Mouse (Mus musculus) CD4-positive, CD25-positive, alpha-beta regulatory T cell, adult 4 months (primary cell): Measurements from ENCODE around the gene Gstcd. TPM values are rescaled to one million over a fixed set of nuclear protein-coding genes. Genes with fewer than 3 reads are reported as not detected.

ENCODE experiments used
- ATAC-seq: one replicate; pipeline ENCODE4 v1.8.0; 2017
- polyA plus RNA-seq, 2 experiments: library from polyadenylated mRNA; unstranded; fragments of 100-300 nt; shearing (Covaris generic); gene quantifications; one replicate each; pipeline ENCODE4 v1.2.1; 2017

The Gstcd gene
- polyA plus RNA-seq, 2 experiments from 2014 or later = 2.1 to 3.8 TPM

DNA sequence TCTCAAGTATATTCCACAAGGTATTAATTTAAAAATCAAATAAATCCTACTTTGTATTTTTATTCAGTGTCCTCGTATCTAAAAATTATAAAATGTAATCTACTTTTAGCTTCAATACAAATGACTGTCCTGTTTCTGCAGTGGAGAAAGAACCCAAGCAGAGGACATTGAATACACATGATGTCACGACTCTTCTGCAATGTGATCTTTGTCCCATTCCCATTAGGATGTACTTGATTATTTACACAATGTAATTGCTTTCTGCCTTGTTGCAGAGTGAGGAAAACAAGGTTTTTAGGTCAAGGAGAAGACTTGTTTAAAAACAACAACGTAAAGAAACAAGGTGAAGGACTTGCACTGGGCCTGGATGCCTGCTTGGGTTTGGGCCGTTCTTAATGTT lies 84.6 kb downstream of the Gstcd start:
- no peak for ATAC-seq

DNA sequence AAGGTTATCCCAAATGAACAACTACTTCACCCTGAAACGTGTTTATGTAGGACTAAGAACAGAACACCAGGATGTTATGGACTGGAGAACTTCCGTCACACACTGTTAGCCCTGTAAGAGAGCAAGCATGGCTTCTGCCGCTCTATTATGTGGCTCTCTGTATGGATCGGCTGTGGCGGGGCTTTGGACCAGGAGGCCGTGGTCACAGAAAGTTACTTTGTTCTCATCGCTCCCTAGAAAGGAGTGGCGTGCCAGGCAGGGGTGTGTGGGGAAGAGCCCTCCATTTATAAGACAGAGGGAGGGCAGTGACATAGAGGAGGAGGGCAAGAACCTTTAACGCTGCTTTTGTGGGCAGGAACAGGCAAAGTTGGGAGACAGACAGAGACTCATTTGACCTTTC lies 95.5 kb downstream of the Gstcd start:
- ATAC-seq = no peak

DNA sequence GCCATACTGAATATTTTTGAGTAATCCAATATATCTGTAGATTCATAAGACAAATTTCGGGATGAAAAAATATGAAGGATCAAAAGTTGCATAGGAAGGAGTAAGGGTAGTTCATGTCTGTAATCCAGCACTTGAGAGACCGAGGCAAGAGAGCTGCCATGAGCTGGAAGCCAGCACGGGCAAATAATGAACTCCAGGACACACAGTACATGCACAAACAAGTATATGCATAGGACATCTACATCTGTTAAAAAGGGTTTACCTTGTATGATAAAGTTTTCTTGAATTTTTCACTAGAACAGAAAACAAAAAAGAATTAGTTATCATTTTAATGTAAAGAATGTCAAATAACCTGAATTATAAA lies 95.9 kb downstream of the Gstcd start:
- ATAC-seq = no peak

DNA sequence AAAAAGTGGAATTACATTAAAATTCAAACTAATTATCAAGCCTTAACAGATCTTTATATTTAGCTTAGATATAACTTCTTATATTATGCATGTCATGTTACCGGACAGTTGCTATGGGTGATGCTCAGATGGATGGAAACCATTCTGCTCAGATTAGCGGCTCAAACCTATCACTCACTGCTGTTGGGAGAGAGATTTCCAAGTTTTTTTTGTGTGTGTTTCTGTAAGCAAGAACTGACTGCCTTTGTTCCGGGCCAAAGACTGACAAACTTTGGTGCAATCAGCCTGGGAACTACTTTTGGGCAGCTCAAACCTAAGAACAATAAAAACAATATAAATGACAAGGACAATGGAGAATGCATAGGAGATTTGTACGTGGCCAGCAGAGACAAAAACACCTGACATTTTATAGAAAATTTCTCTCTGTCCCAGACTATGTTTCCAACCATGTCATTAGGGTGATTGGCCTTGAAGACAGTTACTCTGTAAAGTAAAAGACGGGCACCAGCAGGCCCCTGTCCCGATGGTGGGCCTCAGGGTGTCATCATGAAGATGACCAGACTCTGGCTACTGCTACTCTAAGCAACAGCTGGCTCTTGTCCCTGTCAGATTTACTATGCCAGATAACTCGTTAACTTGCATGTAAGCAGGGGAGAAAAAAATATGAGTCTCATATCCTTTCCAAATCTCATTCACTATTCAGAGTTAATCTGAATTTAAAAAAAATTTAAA lies 96.5 kb downstream of the Gstcd start:
- no peak for ATAC-seq

DNA sequence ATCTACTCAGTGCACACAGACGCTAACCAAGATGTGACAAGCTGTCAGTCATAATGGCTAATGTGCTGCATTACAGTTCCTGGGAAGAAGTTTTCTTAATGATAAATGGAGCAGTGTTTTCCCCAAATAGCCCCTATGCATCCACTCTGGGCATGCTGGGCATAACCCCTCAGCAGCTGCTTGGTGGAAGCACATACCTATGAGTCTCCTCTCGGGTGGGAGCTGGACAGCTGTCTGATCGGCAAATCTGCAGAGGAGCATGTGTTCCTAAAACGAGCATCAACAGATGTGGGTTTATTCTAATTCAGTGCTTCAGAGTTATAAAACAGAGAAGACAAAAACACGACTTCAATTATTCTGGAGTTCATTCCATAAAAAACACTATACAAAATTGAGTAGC lies 105.6 kb downstream of the Gstcd start:
- ATAC-seq = no peak

DNA sequence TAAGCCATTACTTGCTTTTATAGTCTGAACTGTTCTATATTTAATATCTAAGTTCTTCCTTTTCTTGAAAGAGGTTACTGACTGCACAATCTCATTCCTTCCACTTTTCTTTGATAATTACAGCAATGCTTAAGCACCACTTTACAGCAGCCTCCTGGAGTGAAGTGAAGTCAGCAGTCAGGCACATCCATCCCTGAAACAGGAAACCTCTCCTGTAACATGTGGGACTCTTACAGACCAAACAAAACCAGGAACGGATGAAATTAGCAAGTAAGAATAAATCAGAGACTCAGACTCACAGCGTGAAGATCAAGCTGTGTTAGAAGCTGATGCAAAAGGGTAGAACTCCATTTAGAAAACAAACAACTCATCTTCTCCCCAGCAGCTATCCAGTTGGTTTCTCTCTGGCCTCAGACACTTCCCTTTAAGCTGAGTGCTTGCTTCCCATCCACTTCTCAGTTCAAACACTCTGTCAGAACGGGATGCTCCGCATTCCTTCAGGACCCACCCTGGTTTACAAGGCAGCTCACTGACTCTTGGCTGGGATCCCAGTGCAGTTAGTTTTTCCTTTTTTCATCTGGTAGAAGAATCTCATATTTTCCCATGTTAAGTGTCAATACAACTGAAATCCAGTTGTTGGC lies 107.9 kb downstream of the Gstcd start:
- ATAC-seq = no peak

DNA sequence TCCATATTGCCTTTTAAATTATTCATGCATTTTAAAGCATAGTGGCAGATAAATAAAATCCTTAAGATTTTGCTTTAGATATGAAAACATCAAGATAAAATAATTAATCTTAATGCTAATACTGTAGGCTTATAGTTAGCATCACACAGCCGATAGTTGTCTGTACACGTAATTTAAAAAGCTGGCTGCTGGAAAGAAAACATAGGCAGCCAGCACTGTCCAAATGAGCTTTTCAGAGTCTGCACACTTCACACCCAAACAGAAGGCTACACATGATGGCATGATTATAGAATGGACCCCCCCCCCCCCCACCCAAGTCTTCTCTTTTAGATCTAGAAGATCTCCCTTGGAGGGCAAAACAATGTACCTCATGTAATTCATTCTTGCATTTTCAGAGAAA lies 109.9 kb downstream of the Gstcd start:
- ATAC-seq = no peak

DNA sequence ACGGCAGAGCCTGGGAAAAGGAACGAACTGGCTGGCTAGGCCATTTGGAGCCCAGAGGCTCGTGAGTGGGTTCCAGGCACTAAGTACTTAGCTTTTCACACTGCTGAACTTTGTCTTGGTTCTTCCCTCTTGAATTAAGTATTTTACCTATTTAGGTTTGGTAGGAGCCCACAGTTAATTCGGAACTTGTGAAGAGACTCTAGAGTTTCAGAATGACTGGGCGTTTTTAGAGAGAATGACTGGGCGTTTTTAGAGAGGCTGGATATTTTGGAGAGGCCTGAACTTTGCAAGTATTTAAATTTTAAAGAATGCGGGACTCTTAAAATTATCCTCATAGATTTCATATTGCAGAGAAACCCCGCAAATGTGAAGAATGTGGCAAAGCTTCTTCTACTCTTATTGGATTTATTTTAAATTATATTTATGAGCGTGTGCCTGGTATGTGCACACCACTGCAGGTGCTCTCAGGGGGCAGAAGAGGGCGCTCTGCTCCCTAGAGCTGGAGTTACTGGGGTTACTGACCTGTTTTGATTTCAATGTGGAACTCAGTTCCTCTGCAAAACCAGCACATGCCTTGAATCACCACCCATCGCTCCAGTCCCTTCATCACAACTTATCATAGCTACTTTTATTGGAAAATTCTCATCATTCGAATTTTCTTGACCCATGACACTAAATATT lies 111.9 kb downstream of the Gstcd start:
- no peak for ATAC-seq

DNA sequence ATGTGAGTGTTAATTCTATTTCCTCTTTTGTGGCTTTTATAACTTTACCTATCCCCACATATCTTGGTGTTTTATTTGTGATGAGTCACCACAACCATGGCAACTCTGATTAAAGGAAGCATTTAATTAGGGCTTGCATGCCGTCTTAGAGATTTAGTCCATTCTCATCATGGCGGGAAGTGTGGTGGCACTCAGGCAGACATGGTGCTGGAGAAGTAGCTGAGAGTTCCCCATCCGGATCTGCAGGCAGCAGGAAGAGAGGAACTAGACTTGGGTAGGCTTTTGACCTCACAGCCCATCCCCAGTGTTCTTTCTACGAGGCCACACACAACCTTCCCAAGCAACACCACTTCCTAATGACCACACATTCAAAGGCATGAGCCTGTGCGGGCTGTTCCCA lies 125.6 kb downstream of the Gstcd start:
- no peak for ATAC-seq

DNA sequence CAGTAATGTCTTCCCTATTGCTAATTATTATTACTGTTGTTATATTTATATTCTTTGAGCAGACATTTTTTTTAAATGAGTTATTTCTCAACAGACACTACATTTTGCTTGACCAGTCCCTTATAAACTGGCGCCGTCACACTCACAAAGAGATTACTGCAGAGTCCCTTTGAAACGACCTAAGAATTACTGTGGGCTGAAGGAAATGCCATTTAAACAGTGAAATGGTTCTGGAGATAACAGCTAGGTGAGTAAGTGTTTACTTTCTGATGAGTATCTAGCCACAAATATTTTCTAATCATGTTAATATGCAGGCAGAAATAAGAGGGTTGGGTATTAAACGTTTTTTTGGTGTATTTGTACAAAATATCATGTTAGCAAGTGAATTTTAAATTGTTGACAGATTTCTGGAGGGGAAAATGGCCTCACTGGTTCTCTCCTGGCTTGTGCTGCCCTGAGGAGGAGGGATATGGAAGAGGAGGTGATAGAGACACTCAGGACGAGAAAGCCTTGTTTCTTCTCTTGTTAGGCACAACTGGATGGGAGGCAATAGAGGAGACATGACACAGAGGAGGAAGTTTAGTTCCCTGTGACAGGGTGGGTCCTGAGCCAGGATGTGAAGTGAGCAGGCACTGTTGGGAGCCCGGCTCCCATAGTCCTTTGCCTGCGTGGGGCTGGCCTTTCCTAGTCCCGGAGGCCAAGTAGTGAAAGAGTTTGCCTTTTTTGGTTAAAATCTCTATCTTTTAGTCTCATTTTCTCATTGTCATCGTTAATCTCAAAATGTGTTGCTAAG lies 126.9 kb downstream of the Gstcd start:
- ATAC-seq = no peak

DNA sequence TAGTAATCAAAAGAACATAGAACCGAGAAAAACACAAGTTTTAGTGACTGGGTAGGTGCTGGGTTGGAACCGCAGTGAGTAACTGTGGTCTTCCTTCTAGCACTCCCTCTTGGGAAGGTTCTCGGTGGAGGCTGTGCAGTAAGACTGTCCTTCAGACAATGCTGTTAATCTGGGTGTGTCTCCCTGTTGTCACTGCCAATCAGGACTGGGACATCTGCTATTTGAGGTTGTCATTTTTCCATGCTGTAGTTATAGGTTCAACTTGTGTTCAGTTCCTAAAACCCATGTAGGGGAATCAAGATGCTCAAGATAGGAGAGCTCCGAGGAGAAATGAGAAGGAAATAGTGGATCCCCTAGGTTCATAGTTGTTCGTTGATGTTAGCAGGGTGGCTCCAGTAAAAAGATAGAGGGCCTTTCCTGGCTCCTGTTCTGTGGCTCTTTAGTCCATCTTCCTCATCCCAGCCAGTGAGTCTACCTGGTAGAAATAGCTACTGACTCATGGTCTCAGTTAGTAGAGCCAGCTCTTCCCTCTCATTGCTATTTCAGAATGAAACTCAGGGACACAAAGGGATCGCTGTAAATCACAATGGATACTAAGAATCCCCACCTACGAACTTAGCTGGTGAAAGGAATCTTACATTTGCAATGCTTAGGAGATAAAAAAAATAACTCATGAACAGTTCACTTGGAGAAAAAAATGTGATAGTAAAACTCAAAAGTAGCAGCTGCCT lies 129.0 kb downstream of the Gstcd start:
- ATAC-seq = no peak

DNA sequence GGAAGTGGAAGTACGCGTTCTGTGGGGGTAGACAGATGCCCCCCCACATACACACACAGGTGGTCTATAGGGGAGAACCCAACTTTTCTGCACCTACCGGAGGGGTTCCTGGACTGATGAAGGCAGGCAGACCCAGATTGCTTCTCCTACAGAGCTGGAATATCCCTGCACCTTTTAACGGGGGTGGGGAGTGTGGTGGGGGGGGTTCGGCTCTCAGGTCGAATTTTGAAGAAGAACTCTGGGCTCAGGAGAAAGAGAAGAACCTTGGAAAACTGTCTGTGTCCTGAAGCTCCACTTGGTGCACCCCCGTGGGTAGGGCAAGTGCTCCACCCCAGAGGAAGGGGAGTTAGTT lies 141.3 kb downstream of the Gstcd start:
- no peak for ATAC-seq

DNA sequence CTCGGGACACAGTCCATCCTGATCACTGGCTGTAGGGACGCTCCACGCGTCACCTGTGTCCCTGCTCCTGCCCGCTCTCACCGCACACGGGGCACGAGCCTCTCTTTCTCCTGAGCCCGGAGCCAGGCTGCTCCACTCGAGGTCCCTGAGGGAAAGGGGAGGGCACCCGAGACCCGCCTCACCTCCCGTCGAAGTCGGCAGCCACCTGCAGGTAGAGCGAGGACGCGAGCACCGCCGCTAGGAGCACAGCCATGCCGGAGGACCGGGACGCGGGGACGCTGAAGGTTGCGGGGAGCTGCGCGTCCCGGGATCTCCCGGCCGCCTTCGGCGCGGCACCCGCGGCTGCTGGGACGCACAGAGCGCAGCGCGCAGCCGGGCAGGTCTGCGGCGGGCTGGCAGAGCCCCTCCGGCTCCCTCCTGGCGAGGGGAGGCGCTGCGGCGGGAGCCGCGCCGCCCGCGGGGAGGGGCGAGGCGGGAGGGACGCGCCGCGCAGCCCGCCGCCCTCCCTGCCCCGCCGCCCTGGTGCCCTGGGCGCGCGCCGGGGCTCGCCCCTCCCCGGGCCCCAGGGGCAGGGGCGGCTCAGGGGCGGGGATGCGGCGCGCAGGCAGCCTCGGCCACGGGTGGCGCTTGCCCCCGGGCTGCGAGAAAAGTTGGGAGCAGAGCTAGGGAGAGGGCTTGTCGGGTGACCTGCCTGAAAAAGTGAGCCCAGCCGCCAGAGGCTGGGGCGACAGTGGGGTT lies 141.9 kb downstream of the Gstcd start, which contains the start of gene Npnt:
Gene Npnt (minus strand): TSS at position 501 of the 738 bp plus-strand sequence.
- no peak for ATAC-seq

DNA sequence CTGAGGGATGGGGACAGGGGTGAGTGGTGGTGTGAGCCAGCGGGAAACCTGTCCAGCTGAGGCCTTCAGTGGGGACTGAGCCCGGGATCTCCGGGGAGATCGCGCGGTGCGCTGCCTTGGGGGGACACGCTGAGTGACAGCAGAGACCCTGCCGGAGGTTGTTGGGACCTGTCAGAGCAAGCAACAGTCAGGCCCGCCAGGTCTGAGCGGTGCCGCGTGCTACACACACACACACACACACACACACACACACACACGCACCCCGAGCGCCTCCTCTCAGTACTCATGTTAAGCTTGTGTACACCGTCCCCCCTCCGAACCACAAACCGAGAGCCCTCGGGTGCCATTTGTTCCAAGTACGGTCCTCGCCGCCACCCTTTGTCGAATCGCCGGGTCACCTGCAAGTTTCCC lies 142.4 kb downstream of the Gstcd start:
- no peak for ATAC-seq

DNA sequence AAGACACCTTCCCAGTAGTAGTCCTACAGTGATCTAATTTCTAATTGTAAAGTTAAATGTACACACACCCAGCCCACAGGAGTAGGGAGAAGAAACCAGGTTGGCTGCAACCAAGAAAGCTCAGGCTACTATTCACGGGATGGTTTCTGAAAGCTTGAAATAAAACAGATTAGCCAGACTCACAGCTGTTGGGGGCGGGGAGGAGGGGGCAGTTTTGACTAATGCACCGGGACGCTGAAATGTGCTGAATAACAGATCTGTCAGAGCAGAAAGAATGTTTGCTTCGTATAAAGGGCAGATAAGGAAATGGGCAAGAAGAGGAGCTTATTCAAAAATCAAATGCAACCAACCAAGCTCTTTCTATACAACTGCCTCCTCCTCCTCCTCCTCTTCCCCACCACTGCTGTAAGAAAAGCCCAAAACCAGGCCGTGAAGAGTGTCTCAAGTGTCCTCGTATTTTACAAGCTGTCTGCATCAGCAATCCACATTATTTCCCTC lies 143.5 kb downstream of the Gstcd start:
- no peak for ATAC-seq

DNA sequence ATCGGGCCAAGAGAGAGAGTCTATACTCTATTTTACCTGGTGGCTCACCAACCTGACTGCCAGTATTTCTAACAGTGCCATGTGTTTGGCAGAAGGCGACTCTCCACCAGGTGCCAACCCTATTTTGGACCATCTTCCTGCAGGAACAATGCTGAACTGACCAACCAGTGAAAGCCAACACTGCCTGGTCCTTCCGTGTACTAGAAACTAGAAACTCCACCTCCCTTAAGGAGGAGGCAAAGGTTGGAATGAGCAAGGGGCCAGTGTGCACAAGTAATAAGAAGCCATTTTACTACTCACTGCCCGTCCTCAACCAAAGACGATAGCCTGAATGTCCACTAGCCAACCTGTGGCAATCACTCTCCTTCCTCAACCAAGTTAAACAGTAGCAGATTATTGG lies 145.7 kb downstream of the Gstcd start:
- ATAC-seq = no peak

DNA sequence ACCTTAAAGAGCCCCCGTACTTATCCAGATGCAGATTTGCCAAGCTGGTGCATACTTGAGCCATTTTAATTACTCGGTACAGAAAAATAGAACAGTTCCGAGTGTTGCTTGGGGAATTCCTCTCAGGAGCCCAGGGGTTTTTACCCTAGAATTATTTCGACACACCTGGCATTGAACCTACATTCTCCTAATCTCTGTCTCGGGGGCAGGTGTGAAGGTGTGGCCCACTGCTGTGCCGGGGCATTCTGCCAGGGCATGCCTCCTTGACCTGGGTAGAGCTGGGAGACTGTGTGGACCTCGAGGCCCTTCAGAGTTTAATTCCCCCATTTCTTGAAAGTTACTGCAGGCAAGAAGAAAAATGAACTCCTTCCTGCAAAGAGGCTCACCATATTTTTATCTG lies 146.2 kb downstream of the Gstcd start:
- ATAC-seq = no peak

DNA sequence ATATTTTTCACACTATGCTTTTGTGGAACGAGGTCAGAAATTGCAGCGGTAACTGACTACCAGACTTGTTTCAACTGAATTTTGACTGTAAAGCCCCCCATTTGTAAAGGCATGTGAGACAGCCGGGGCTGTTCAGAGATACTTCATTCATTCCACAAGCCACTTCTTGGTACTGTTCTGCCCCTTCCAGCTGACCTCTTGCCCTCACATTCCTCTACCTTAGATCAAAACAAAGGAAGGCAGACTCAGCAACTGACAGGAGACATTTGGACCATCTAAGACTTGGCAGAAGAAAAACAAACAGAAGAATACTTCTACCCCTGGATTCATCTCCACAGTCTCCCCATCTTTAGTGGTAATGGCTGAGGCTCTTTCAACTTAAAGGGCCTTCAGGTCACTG lies 147.2 kb downstream of the Gstcd start:
- no peak for ATAC-seq

DNA sequence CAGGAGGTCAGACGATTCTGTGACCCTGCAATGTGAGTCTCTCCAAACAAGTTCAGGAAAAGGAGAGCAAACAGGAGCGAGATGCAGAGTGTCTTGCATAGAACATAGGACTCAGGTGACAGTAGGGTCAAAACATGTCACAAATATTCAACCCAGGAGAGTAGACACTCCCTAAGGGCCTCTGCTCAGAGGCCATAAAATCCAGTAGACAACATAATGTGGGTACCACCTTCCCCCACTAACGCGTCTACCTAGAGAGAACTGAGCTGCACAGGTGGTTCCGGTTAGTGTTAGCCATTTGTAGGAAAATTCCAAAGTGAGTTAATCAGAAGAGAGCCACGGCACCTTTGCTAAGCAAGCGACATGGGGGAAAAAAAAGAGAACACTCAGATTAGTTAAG lies 147.6 kb downstream of the Gstcd start:
- ATAC-seq = no peak

DNA sequence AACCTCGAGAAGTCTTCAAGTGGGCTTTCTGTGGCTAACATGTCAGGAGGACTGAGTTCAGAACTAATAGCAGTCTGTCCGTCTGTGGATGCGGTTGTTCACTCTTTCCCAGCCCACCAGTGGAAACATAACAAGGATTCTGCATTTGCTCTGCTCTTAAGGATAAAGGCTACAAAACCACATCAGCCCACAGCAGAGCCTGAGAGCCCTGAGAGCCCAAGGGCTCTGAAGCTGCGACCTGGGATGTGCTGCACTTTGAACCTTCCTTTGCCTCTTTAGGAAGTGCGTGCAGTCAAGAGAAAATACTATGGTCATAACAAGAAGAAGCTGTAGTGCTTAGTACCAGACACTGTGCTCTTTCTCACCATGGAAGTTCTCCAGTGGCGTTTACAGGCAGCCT lies 149.1 kb downstream of the Gstcd start:
- ATAC-seq = no peak

DNA sequence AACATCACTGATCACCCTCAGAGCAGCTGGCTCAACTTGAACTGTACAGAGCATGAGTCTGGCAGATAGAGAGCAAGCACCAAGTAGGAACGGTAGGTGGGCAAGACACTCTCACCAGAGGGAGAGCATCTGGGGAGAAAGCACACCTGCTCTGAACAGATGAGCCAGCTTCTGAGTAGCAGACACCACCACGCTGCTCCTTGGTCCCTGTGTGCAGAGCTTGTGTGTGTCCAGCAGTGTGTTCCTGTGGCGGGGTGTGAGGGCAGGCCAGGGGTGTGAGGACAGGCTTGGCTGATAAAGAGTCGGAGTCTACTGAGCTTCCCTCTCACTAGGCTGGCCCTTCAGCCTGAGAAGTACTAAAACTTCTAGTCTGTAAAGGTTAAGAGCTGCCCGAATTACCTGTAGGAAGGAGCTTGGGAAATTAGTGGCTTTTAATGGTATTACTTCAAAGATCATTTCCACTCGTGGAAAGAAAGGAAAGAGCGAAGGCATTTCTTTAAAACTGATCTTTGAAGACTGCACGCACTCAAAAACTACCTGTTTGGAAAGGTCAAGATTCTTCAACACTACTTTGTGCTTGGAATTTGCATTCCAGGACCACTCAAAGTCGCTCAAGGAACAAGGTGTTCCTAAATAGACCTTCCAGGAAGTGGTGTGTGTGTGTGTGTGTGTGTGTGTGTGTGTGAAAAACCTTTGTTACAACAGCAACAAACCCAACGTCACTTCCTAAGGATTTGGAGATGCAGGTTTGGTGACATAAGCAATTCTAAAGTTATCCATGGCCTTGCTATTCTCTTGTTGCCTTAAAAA lies 151.4 kb downstream of the Gstcd start:
- no peak for ATAC-seq
